Mouse (Mus musculus) intestine, postnatal 0 days (tissue): ENCODE data around the gene Ccnf. TPM values are rescaled to one million over a fixed set of nuclear protein-coding genes. Genes with fewer than 3 reads are reported as not detected.

Experiments
- ATAC-seq: fragments of 200-750 bp; cut with Nextera tagmentation; 2 replicates; pipeline ENCODE4 v1.8.0; 2017; ENCODE audit warnings: mild to moderate bottlenecking, moderate TSS enrichment, moderate library complexity
- H3K27ac ChIP-seq: fragments of 300-500 bp; sonication (generic); 2 replicates; pipeline ENCODE4 v1.5.1; 2014; ENCODE audit warnings: mild to moderate bottlenecking, low read depth, low read length, moderate library complexity
- H3K27me3 ChIP-seq: fragments of 300-500 bp; sonication (generic); replicated peaks from 2 replicates; pipeline ENCODE4 v1.6.1; 2014; ENCODE audit warnings: low read length, mixed read lengths; ENCODE audit not compliant: control insufficient read depth, insufficient read depth
- H3K36me3 ChIP-seq: fragments of 300-500 bp; sonication (generic); 2 replicates; pipeline ENCODE4 v1.6.1; 2014; ENCODE audit warnings: mild to moderate bottlenecking, moderate library complexity; ENCODE audit not compliant: control insufficient read depth, insufficient read depth
- H3K4me1 ChIP-seq: fragments of 300-500 bp; sonication (generic); replicated peaks from 2 replicates; pipeline ENCODE4 v1.6.1; 2014; ENCODE audit warnings: antibody characterized with exemption, low read length, mixed read lengths; ENCODE audit not compliant: control insufficient read depth, insufficient read depth
- H3K4me2 ChIP-seq: fragments of 300-500 bp; sonication (generic); replicated peaks from 2 replicates; pipeline ENCODE4 v1.6.1; 2014; ENCODE audit warnings: low read depth, mild to moderate bottlenecking, moderate library complexity
- H3K4me3 ChIP-seq: fragments of 300-500 bp; sonication (generic); 2 replicates; pipeline ENCODE4 v1.5.1; 2014; ENCODE audit warnings: low read depth, low read length
- H3K9ac ChIP-seq: fragments of 300-500 bp; sonication (generic); 2 replicates; pipeline ENCODE4 v1.6.1; 2014; ENCODE audit warnings: mild to moderate bottlenecking, low read depth, low read length
- H3K9me3 ChIP-seq: fragments of 300-500 bp; sonication (generic); 2 replicates; pipeline ENCODE4 v1.6.1; 2016; ENCODE audit warnings: mixed run types; ENCODE audit not compliant: control insufficient read depth
- CTCF ChIP-seq: sonication (generic); IDR thresholded peaks from 2 replicates; pipeline ENCODE4 v1.5.1; 2016; ENCODE audit warnings: low read depth, mild to moderate bottlenecking, control low read depth, antibody characterized with exemption, moderate library complexity
- WGBS: fragments of 180-500 bp; shearing (Covaris S2); extraction: QIAGEN DNeasy Blood & Tissue Kit; methylation state at CpG from one replicate; pipeline ENCODE4 v1.1.7; 2014; 5-methylcytosine and 5-hydroxymethylcytosine counted together
- microRNA-seq: library from miRNA; unstranded; fragments of <30 nt; microRNA quantifications from one replicate; pipeline ENCODE4, GENCODE M21; 2016
- polyA plus RNA-seq: library from polyadenylated mRNA; unstranded; fragments of >200 nt; fragmentation: Nextera tagmentation; extraction: Ambion mirVana; gene quantifications from 2 replicates; pipeline ENCODE4 v1.2.1, GENCODE M21; 2015

Gene Ccnf
- polyA plus RNA-seq, 1 experiment from 2014 or later = 8.6 TPM

GRCm38 (mm10) chr17:24193769-24194168 lies 57.5 kb downstream of the Ccnf start:
- 84% methylated on average over 5 of the region's 5 CpGs for WGBS
- no peak for ATAC-seq

GRCm38 (mm10) chr17:24193268-24193667 lies 58.0 kb downstream of the Ccnf start:
- H3K9ac ChIP-seq = no peak overlapping the region
- TF ChIP-seq CTCF = no peak
- no peaks in the 10 kb centered on the region for H3K4me1 ChIP-seq
- H3K36me3 ChIP-seq = peaks cover 5% of the 10 kb centered on the region; the same call in 1 of the 2 replicates
- ATAC-seq = no peak
- no peak overlapping the region for H3K4me3 ChIP-seq
- H3K9me3 ChIP-seq = no peaks in the 10 kb centered on the region
- no peaks in the 10 kb centered on the region for H3K27me3 ChIP-seq
- no peak overlapping the region for H3K4me2 ChIP-seq
- no peak overlapping the region for H3K27ac ChIP-seq
- 85% methylated on average over 8 of the region's 8 CpGs for WGBS

More at GRCm38 (mm10) chr17:24193769-24194168, 57.5 kb downstream of the Ccnf start:
- Histone ChIP-seq H3K27ac (no peak overlapping the region), H3K9ac (no peak overlapping the region), H3K4me3 (no peak overlapping the region), H3K27me3 (no peaks in the 10 kb centered on the region), H3K9me3 (no peaks in the 10 kb centered on the region), H3K4me1 (no peaks in the 10 kb centered on the region), H3K36me3 (peaks cover 5% of the 10 kb centered on the region; the same call in 1 of the 2 replicates), H3K4me2 (no peak overlapping the region)
- no peak for TF ChIP-seq CTCF

- H3K27me3 ChIP-seq = no peaks in the 10 kb centered on the region
- no peak overlapping the region for H3K4me3 ChIP-seq
- no peaks in the 10 kb centered on the region for H3K4me1 ChIP-seq
- WGBS = 77% methylated on average over 8 of the region's 8 CpGs
- no peak overlapping the region for H3K27ac ChIP-seq
- no peak for ATAC-seq
- peaks cover 7% of the 10 kb centered on the region; the same call in 1 of the 2 replicates for H3K36me3 ChIP-seq
- H3K4me2 ChIP-seq = no peak overlapping the region
- H3K9me3 ChIP-seq = no peaks in the 10 kb centered on the region
- TF ChIP-seq CTCF = no peak
- no peak overlapping the region for H3K9ac ChIP-seq
Observed at GRCm38 (mm10) chr17:24192848-24193247, 58.4 kb downstream of the Ccnf start.

GRCm38 (mm10) chr17:24191481-24191880 lies 59.8 kb downstream of the Ccnf start:
- ATAC-seq = no peak

GRCm38 (mm10) chr17:24190934-24191333 lies 60.4 kb downstream of the Ccnf start:
- Histone ChIP-seq H3K4me1 (no peaks in the 10 kb centered on the region), H3K9ac (no peak overlapping the region), H3K4me2 (no peak overlapping the region), H3K9me3 (no peaks in the 10 kb centered on the region), H3K27me3 (no peaks in the 10 kb centered on the region), H3K4me3 (no peak overlapping the region), H3K27ac (no peak overlapping the region), H3K36me3 (peaks cover 9% of the 10 kb centered on the region; the same call in 1 of the 2 replicates)
- no peak for ATAC-seq
- WGBS = 76% methylated on average over 2 of the region's 2 CpGs
- TF ChIP-seq CTCF = no peak

More at GRCm38 (mm10) chr17:24191481-24191880, 59.8 kb downstream of the Ccnf start:
- peaks cover 9% of the 10 kb centered on the region; the same call in 1 of the 2 replicates for H3K36me3 ChIP-seq
- no peak for TF ChIP-seq CTCF
- H3K9me3 ChIP-seq = no peaks in the 10 kb centered on the region
- H3K4me3 ChIP-seq = no peak overlapping the region
- no peak overlapping the region for H3K9ac ChIP-seq
- no peak overlapping the region for H3K4me2 ChIP-seq
- whole genome bisulfite sequencing = 67% methylated on average over 4 of the region's 4 CpGs
- no peaks in the 10 kb centered on the region for H3K4me1 ChIP-seq
- no peaks in the 10 kb centered on the region for H3K27me3 ChIP-seq
- H3K27ac ChIP-seq = no peak overlapping the region

GRCm38 (mm10) chr17:24174259-24174658 lies 77.0 kb downstream of the Ccnf start:
- ATAC-seq = no peak
- 0 out of 2 replicates have a peak, but pooled peaks cover under 1% of the 10 kb centered on the region for H3K36me3 ChIP-seq
- no peak for TF ChIP-seq CTCF
- H3K4me3 ChIP-seq = no peak overlapping the region
- H3K4me1 ChIP-seq = no peaks in the 10 kb centered on the region
- WGBS = 83% methylated on average over 3 of the region's 3 CpGs
- no peak overlapping the region for H3K9ac ChIP-seq
- no peaks in the 10 kb centered on the region for H3K9me3 ChIP-seq
- no peak overlapping the region for H3K4me2 ChIP-seq
- no peaks in the 10 kb centered on the region for H3K27me3 ChIP-seq
- no peak overlapping the region for H3K27ac ChIP-seq

GRCm38 (mm10) chr17:24173423-24173822 lies 77.9 kb downstream of the Ccnf start:
- ATAC-seq = no peak
- H3K4me2 ChIP-seq = no peak overlapping the region
- H3K9ac ChIP-seq = no peak overlapping the region
- 3% methylated on average over 3 of the region's 3 CpGs for WGBS
- TF ChIP-seq CTCF = peak; percentile 96
- H3K4me3 ChIP-seq = no peak overlapping the region
- H3K36me3 ChIP-seq = no peaks in the 10 kb centered on the region
- no peaks in the 10 kb centered on the region for H3K27me3 ChIP-seq
- no peak overlapping the region for H3K27ac ChIP-seq
- H3K9me3 ChIP-seq = no peaks in the 10 kb centered on the region
- H3K4me1 ChIP-seq = no peaks in the 10 kb centered on the region

Small RNA genes lying within 50 kb of the gene (microRNA-seq; reads per million reads assigned to microRNA genes)
- gene Mir5134 (not detected), gene Mir6965 (not detected)

Other genes with a start within 250 kb of the Ccnf start
- gene Prss27, start 213.3 kb downstream of the Ccnf start, polyA plus RNA-seq = 0.12 and 0.18 TPM in 2 replicates
- 58.5 and 61.3 TPM in 2 replicates for gene Kctd5, start 178.0 kb downstream of the Ccnf start, polyA plus RNA-seq
- 24.7 and 28.4 TPM in 2 replicates for gene Pdpk1, start 100.6 kb downstream of the Ccnf start, polyA plus RNA-seq
- 159 and 172 TPM in 2 replicates for gene Amdhd2, start 87.7 kb downstream of the Ccnf start, polyA plus RNA-seq
- 1,362 and 1,364 TPM in 2 replicates for gene Atp6v0c, start 81.8 kb downstream of the Ccnf start, polyA plus RNA-seq
- gene Tbc1d24, start 45.9 kb downstream of the Ccnf start, polyA plus RNA-seq = 3.1 and 3.4 TPM in 2 replicates
- gene Ntn3, start 42.0 kb downstream of the Ccnf start, polyA plus RNA-seq = 2.0 and 2.1 TPM in 2 replicates
- gene Tedc2, start 30.6 kb downstream of the Ccnf start, polyA plus RNA-seq = 6.8 and 7.3 TPM in 2 replicates
- not detected in 2 replicates for gene Abca17, start 99.6 kb upstream of the Ccnf start, polyA plus RNA-seq
- 11.3 and 12.7 TPM in 2 replicates for gene Abca3, start 100.5 kb upstream of the Ccnf start, polyA plus RNA-seq
- 111 and 114 TPM in 2 replicates for gene Rnps1, start 163.1 kb upstream of the Ccnf start, polyA plus RNA-seq
- gene Eci1, start 175.2 kb upstream of the Ccnf start, polyA plus RNA-seq = 96.4 and 106 TPM in 2 replicates
- 0.73 and 0.80 TPM in 2 replicates for gene Dnase1l2, start 191.6 kb upstream of the Ccnf start, polyA plus RNA-seq
- 5.0 and 5.2 TPM in 2 replicates for gene E4f1, start 218.8 kb upstream of the Ccnf start, polyA plus RNA-seq
- gene Pgp, start 218.9 kb upstream of the Ccnf start, polyA plus RNA-seq = 64.5 and 69.4 TPM in 2 replicates
- not detected in 2 replicates for gene Bricd5, start 222.4 kb upstream of the Ccnf start, polyA plus RNA-seq
- gene Mlst8, start 227.6 kb upstream of the Ccnf start, polyA plus RNA-seq = 11.9 and 12.9 TPM in 2 replicates
- gene Caskin1, start 237.1 kb upstream of the Ccnf start, polyA plus RNA-seq = 0.69 and 0.78 TPM in 2 replicates